Mouse (Mus musculus) erythroblast, embryonic 14.5 days (primary cell): ENCODE measurements around the gene C2cd3.

Experiments
- GATA1 ChIP-seq: IDR thresholded peaks from 2 replicates; pipeline ENCODE4 v1.6.1; 2012; ENCODE audit warnings: low read length, inconsistent platforms, mixed read lengths
- TAL1 ChIP-seq: IDR thresholded peaks from 3 replicates; pipeline ENCODE4 v1.6.1; 2012; ENCODE audit warnings: low read length, inconsistent platforms, mixed read lengths

GRCm38 (mm10) chr7:100464248-100464647, 92.2 kb downstream of the C2cd3 start:
- no peak for TF ChIP-seq GATA1
- no peak for TF ChIP-seq TAL1
